Mouse (Mus musculus) liver, postnatal 0 days (tissue): ENCODE measurements around the gene Pik3c2g. TPM values are rescaled to one million over a fixed set of nuclear protein-coding genes. Genes with fewer than 3 reads are reported as not detected.

ENCODE experiments used
- ATAC-seq: fragments of 200-750 bp; cut with Nextera tagmentation; 2 replicates; pipeline ENCODE4 v1.8.0; 2017; ENCODE audit warnings: mild to moderate bottlenecking, moderate library complexity
- DNase-seq: peaks from one replicate; pipeline ENCODE4 v3.0.0-alpha.2; 2016
- H3K27ac ChIP-seq: fragments of 300-500 bp; sonication (generic); 2 replicates; pipeline ENCODE4 v1.5.1; 2014; ENCODE audit warnings: antibody characterized with exemption, moderate library complexity, mild to moderate bottlenecking, low read depth
- H3K27me3 ChIP-seq: fragments of 300-500 bp; sonication (generic); 2 replicates; pipeline ENCODE4 v1.6.1; 2014; ENCODE audit warnings: low read length, control low read depth, mixed read lengths; ENCODE audit not compliant: insufficient read depth
- H3K36me3 ChIP-seq: fragments of 300-500 bp; sonication (generic); replicated peaks from 2 replicates; pipeline ENCODE4 v1.6.1; 2014; ENCODE audit warnings: mild to moderate bottlenecking, control low read depth, low read length, moderate library complexity, mixed read lengths; ENCODE audit not compliant: insufficient read depth
- H3K4me1 ChIP-seq: fragments of 300-500 bp; sonication (generic); 2 replicates; pipeline ENCODE4 v1.6.1; 2014; ENCODE audit warnings: antibody characterized with exemption, mild to moderate bottlenecking, control low read depth; ENCODE audit not compliant: insufficient read depth
- H3K4me2 ChIP-seq: fragments of 300-500 bp; sonication (generic); 2 replicates; pipeline ENCODE4 v1.6.1; 2014; ENCODE audit warnings: low read depth, mild to moderate bottlenecking, low read length, moderate library complexity, mixed read lengths
- H3K4me3 ChIP-seq: fragments of 300-500 bp; sonication (generic); 2 replicates; pipeline ENCODE4 v1.5.1; 2014; ENCODE audit warnings: low read depth, low read length
- H3K9ac ChIP-seq: fragments of 300-500 bp; sonication (generic); replicated peaks from 2 replicates; pipeline ENCODE4 v1.6.1; 2014; ENCODE audit warnings: mild to moderate bottlenecking, moderate library complexity
- H3K9me3 ChIP-seq: fragments of 300-500 bp; sonication (generic); 2 replicates; pipeline ENCODE4 v1.6.1; 2016; ENCODE audit warnings: mild to moderate bottlenecking, control low read depth, low read length, mixed read lengths
- CTCF ChIP-seq: sonication (generic); IDR thresholded peaks from 2 replicates; pipeline ENCODE4 v1.5.1; 2016; ENCODE audit warnings: antibody characterized with exemption, low read depth
- EP300 ChIP-seq: IDR thresholded peaks from 2 replicates; pipeline ENCODE4 v1.6.1; 2016; ENCODE audit warnings: antibody characterized with exemption, low read depth, mild to moderate bottlenecking
- WGBS: fragments of 180-500 bp; shearing (Covaris S2); extraction: QIAGEN DNeasy Blood & Tissue Kit; methylation state at CpG from one replicate; pipeline ENCODE4 v1.1.7; 2014; ENCODE audit not compliant: insufficient replicate concordance; 5-methylcytosine and 5-hydroxymethylcytosine counted together
- polyA plus RNA-seq: library from polyadenylated mRNA; unstranded; fragments of >200 nt; fragmentation: Nextera tagmentation; extraction: Ambion mirVana; gene quantifications from 2 replicates; pipeline ENCODE4 v1.2.1, GENCODE M21; 2015

The Pik3c2g gene
- polyA plus RNA-seq, 1 experiment from 2014 or later = 5.6 TPM

- Histone ChIP-seq H3K4me2 (no peak overlapping the region), H3K4me1 (no peaks in the 10 kb centered on the region), H3K9ac (no peak overlapping the region), H3K36me3 (no peaks in the 10 kb centered on the region), H3K4me3 (no peak overlapping the region), H3K27ac (no peak overlapping the region), H3K9me3 (no peaks in the 10 kb centered on the region), H3K27me3 (no peaks in the 10 kb centered on the region)
- ATAC-seq (no peak), DNase-seq (no peak)
- WGBS = 82% methylated on average over 3 of the region's 3 CpGs
- TF ChIP-seq EP300 (no peak), CTCF (no peak)
These were observed 273.1 kb downstream of the Pik3c2g start for GRCm38 (mm10) chr6:139860141-139860540.

DNA sequence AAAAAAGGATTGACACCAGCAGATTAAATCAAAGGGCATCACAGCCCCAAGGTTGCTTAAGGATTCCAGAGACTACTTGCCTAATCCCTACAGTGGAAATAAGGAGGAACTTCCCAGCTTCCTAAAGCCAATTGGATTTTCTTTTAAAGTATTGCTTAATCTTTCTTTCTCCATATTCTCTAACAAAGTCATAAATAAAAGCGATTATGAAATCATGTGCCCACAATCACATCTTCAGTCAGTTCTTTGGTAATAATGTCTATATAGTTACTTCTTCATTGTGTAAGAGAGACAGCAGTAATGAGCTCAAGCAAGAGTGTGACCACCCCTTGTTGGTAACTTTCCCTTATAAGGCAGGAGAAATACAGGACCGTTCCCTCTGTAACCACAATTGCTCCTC is 274.5 kb downstream of the Pik3c2g start:
- 56% methylated on average over 2 of the region's 2 CpGs for WGBS
- H3K4me3 ChIP-seq = no peak overlapping the region
- ATAC-seq = no peak
- TF ChIP-seq CTCF (no peak), EP300 (no peak)
- no peaks in the 10 kb centered on the region for H3K9me3 ChIP-seq
- H3K27me3 ChIP-seq = no peaks in the 10 kb centered on the region
- H3K27ac ChIP-seq = no peak overlapping the region
- no peaks in the 10 kb centered on the region for H3K36me3 ChIP-seq
- no peak for DNase-seq
- H3K4me2 ChIP-seq = no peak overlapping the region
- no peaks in the 10 kb centered on the region for H3K4me1 ChIP-seq
- H3K9ac ChIP-seq = no peak overlapping the region

- H3K9me3 ChIP-seq = no peaks in the 10 kb centered on the region
- no peaks in the 10 kb centered on the region for H3K4me1 ChIP-seq
- TF ChIP-seq EP300 (no peak), CTCF (no peak)
- DNase-seq (no peak), ATAC-seq (no peak)
- H3K27ac ChIP-seq = no peak overlapping the region
- no peak overlapping the region for H3K9ac ChIP-seq
- WGBS = 86% methylated on average over 18 of the region's 18 CpGs
- H3K4me3 ChIP-seq = no peak overlapping the region
- H3K4me2 ChIP-seq = no peak overlapping the region
- no peaks in the 10 kb centered on the region for H3K36me3 ChIP-seq
- H3K27me3 ChIP-seq = no peaks in the 10 kb centered on the region
These were observed 278.1 kb downstream of the Pik3c2g start for GRCm38 (mm10) chr6:139865059-139865673.

GRCm38 (mm10) chr6:139874418-139875176 is 287.6 kb downstream of the Pik3c2g start:
- no peak overlapping the region for H3K4me3 ChIP-seq
- no peak for ATAC-seq
- no peaks in the 10 kb centered on the region for H3K9me3 ChIP-seq
- 46% methylated on average over 3 of the region's 3 CpGs for WGBS
- H3K27me3 ChIP-seq = no peaks in the 10 kb centered on the region
- H3K4me2 ChIP-seq = no peak overlapping the region
- H3K4me1 ChIP-seq = 0 out of 2 replicates have a peak, but pooled peaks cover 2% of the 10 kb centered on the region
- no peak overlapping the region for H3K9ac ChIP-seq
- H3K27ac ChIP-seq = no peak overlapping the region
- DNase-seq = no peak
- TF ChIP-seq CTCF = peak; percentile 59
- no peak for TF ChIP-seq EP300
- H3K36me3 ChIP-seq = no peaks in the 10 kb centered on the region

GRCm38 (mm10) chr6:139876691-139877090 is 289.7 kb downstream of the Pik3c2g start:
- DNase-seq (no peak), ATAC-seq (no peak)
- Histone ChIP-seq H3K36me3 (no peaks in the 10 kb centered on the region), H3K9me3 (no peaks in the 10 kb centered on the region), H3K27me3 (no peaks in the 10 kb centered on the region), H3K4me1 (0 out of 2 replicates have a peak, but pooled peaks cover 2% of the 10 kb centered on the region), H3K27ac (peak overlapping the region; percentile 91), H3K4me3 (no peak overlapping the region), H3K9ac (no peak overlapping the region), H3K4me2 (no peak overlapping the region)
- 62% methylated on average over 1 of the region's 1 CpGs for WGBS
- no peak for TF ChIP-seq EP300
- TF ChIP-seq CTCF = no peak

GRCm38 (mm10) chr6:139877476-139878361 is 290.7 kb downstream of the Pik3c2g start:
- TF ChIP-seq EP300 (no peak; the same call in 1 of the 2 replicates), CTCF (no peak)
- H3K36me3 ChIP-seq = no peaks in the 10 kb centered on the region
- no peak overlapping the region for H3K4me2 ChIP-seq
- no peak overlapping the region for H3K9ac ChIP-seq
- H3K27ac ChIP-seq = peak overlapping the region; percentile 91
- H3K27me3 ChIP-seq = no peaks in the 10 kb centered on the region
- ATAC-seq (peak; percentile 97), DNase-seq (peak; percentile 77)
- WGBS = 56% methylated on average over 6 of the region's 6 CpGs
- H3K4me1 ChIP-seq = 0 out of 2 replicates have a peak, but pooled peaks cover 4% of the 10 kb centered on the region
- H3K9me3 ChIP-seq = no peaks in the 10 kb centered on the region
- H3K4me3 ChIP-seq = no peak overlapping the region
